Mouse (Mus musculus) gastrocnemius, postnatal 36 days (tissue): ENCODE data around the gene AL732309.1. TPM values are rescaled to one million over a fixed set of nuclear protein-coding genes. Genes with fewer than 3 reads are reported as not detected.
A peak's percentile ranks its signal among the peaks of the same experiment; 100 is the strongest.

Experiments used
- DNase-seq, 2 experiments: peaks; one replicate each; pipeline ENCODE4 v3.0.0; 2022
- intact Hi-C: fragments of 180-260 bp; cut with DNase I; formaldehyde crosslinking; loops from one replicate; pipeline ENCODE4 v1.15.1; 2025
- total RNA-seq, 2 experiments: library from RNA; stranded (reverse); gene quantifications; 2 replicates each; pipeline ENCODE4 v1.2.3; 2021

AL732309.1 gene
- total RNA-seq, 2 experiments from 2014 or later = 0.39 to 1.1 TPM

DNA sequence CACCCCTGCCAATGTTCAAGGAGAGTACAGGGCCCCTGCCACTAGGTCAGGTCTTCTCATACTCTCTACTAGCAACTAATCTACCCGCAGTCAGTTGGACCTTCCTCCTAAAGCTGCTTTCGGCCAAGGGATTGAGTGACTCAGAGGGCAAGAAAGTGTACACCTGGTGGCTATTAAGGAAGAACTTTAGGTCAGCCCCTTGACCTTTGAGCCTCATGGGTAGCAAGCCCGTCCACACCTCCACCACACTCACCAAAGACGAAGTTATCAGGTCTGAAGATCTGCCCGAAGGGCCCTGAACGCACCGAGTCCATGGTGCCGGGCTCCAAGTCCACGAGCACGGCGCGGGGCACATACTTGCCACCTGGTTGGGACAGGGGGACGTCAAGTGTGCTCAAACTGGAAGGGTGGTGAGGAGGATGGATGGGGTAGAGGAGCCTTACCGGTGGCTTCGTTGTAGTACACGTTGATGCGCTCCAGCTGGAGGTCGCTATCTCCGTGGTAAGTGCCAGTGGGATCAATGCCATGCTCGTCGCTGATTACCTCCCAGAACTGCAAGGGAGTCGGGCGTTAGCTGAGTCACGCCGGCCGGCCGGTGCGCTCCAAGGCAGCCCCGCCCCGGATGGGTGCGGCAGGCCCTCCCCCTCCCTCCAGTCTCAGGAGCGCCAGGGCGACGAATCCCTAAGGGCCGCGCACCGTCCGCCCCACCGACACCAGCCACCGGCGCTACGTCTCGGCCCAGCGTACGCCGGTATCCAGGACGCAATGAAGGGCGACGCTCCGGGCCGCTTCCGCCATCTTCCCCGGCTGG is 22.8 kb downstream of the AL732309.1 start:
- intact Hi-C loops = no loop called here

DNA sequence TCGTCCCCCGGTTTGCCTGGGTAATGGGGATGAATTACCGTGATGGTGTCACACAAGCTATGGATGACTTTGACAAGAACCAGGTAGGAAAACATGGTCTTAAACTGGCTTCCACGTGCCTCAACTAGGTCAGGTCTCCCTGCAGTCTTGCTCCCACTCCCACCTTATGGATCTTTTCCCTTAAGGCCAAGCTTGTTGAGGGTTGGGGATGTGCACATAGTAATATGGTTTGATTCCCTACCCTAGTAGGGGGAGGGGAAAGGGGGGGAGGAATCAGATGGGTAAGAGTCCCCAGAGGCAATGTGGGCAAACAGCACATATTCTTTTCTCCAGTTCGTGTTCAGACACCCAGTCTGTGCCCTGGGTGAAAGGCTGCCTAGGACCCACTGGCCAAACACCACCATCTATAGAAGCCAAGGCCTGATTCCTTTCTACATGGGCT is 25.3 kb downstream of the AL732309.1 start:
- intact Hi-C loops = no loop called here
- DNase-seq = no peak

More for the DNA sequence above, 22.8 kb downstream of the AL732309.1 start:
- peak; percentile 72 to 78 for DNase-seq

DNA sequence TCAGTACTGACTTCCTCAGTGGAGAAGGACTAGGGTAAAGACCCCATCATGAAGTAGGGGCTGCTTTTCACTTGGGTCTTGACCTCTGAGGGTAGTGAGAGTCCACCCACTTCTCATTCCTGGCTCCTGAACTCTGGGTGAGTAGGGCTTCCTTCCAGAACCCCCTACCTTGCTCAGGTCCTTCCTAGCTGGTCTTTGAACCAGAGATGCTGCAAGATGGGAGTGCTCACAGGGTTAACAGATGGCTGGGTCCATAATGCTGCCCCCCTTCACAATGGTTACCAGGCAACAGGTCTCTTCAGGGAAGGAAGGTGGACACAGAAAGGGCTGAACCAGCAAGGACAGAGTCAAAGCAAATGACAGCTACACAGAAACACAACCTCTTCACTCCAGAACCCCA is 28.2 kb downstream of the AL732309.1 start, which contains the start of gene Fam166a:
Gene Fam166a, plus strand, starts transcription at position 301 of the 400 bp plus-strand sequence.
- intact Hi-C loops = no loop called here
- no peak for DNase-seq

DNA sequence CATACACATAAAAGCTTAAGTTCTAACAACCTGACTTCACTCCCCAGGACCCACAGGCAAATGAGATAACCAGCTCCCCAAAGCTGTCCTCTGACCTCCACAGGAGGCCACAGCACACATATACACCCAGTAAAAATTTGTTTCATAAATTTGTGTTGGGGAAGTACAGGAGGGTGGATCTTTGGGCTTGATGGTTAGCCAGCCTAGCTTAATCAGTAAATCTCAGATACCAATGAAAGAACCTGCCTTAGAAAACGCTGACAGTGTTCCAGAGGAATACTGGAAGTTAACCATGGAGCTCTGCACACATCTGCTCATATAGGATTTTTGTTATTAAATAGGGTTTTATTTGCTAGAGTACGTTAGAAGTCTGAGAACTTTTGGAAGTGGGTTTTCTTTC is 29.0 kb downstream of the AL732309.1 start:
- intact Hi-C loops = no loop called here
- no peak for DNase-seq

DNA sequence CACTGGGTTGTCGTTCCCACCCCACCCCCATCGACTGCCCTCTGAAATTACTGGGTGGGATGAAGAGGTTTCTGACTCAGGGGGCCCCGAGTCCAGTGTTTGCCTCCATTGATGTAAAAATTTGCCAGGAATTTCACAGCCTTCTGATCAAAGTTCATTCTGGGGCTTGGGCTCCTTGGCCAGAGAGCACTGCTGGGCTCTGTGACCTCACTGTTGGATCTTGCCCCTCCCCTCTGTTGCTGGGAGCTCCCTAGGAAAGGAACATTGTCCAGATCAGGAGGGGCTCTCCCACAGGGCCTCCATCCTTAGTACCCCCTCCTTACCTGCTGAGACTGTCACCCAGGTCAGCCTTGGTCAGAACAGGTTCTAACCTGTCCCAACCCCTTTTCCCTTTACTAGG is 32.2 kb downstream of the AL732309.1 start, which contains the start of gene Stpg3:
Gene Stpg3, minus strand, starts transcription at position 194 of the 400 bp plus-strand sequence.
- no peak for DNase-seq
- intact Hi-C loops = no loop called here

DNA sequence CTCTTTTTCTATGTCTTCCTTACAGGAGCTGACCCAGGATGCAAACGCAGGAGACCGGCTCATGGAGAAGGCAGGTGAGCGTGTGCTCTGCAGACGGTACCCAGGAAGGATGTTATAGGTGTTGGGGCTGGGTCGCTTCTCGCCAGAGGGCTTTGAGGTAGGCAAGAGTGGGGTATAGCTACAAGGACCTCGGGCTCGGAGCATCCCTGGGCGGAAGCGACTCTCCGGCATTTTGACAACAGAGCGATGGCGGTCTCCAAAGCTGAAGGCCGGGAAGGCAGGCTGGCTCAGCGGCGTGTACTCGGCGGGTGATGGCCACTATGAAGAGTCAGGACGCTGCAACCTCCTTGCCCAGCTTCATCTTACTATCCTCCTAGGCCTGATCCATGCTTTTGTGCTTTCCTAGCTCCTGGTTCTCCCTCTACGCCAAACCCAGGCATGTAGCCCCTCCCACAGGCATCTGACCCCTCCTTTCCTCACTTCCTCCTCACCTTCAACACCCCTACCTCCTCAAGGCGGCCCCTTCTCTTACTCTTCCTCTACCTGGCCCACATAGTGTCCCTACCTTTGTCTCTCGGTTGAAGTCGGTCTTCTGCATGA is 33.3 kb downstream of the AL732309.1 start:
- DNase-seq = no peak
- intact Hi-C loops = no loop called here

DNA sequence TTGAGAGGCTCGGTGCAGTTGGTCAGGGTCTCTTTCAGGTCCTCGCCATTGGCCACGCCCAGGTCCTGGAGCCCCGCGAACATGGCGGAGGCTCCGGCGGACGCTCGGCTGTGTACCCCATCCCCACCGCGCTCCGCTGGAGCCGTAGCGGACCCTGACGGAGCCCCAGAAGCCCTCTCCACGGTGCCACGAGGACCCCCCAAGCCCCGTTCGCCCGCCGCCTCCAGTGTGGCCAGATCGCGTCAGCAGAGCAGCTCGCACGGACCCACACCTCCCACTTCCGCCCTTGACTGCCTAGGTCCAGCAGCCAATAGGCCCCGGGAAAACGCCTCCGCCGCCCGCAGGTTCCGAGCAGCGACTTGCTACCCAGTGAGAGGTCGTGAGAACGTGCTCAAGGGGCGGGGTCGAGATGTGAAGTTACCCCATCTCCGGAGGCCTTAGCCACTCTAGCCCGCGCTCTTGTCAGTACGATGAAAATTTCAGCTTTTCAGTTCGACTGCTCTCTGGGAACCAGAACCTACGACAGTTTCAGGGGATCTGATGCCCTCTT is 35.5 kb downstream of the AL732309.1 start, which contains the start of gene Nelfb:
Gene Nelfb, minus strand, starts transcription at position 369 of the 550 bp plus-strand sequence.
- peak; percentile 89 to 92 for DNase-seq
- intact Hi-C loops = no loop called here

DNA sequence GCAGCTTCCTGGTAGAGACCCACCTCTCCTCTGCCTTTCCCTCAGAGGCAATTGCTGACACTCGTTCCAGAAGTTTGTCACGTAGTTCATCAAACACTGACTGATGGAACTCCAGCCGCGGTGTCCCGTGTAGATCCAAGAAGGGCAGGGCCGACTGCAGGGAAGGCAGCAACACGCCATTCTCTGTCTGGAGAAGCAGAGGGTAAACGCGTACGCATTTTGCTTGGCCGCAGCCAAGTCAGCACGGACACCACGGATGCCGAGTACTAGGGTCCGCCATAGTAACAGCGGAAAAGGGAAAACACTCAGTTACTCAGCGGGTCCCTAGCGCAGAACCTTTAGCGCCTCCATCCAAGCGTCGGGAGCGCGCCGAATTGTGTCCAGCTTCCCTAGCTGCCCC is 36.0 kb downstream of the AL732309.1 start:
- no peak for DNase-seq
- intact Hi-C loops = no loop called here

DNA sequence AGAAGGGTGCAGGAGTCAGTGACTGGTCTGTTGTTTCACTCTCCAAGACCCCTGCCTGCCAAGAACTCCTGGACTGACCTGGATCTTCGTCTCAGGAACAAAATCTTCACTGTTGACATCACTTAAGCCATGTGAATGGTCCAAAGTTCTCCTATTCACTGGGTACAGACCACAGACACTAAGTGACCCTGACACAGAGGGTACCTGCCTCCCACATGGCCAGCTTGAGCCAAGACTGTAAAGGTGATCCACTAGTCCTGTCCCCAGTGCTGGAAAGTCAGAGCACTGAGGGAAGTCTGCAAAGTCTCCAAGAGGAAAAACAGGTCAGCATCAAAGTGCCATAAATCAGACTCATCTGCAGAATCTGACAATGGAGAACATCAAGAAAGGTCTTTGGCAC is 39.1 kb downstream of the AL732309.1 start:
- no peak for DNase-seq
- intact Hi-C loops = no loop called here

DNA sequence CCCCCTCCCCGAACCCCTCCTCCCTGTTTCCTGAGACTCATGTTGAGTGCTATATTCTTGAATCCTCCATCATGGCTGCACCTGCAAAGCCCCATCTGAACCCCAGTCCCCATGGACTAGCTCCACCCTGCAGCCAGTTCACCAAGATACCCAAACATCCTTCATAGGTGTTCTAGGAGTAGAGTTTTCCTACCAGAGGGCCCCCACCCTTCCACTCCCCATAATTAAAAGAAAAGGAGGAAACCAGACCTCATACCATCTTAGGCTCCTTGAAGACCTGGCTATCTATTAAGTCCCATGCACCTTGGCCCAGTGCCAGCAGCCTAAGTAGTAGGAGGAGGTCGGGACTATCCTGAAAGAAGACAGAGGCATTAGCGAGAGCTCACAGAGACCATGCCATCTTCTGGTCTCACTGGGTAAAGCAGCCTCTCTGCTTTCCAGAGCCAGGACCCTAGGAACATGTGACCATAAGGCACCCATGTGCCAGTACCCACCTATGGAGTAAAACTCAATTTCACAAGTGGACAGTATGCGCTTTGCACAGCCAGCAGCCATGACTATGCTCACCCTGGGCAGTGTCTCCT is 42.9 kb downstream of the AL732309.1 start:
- intact Hi-C loops = no loop called here

DNA sequence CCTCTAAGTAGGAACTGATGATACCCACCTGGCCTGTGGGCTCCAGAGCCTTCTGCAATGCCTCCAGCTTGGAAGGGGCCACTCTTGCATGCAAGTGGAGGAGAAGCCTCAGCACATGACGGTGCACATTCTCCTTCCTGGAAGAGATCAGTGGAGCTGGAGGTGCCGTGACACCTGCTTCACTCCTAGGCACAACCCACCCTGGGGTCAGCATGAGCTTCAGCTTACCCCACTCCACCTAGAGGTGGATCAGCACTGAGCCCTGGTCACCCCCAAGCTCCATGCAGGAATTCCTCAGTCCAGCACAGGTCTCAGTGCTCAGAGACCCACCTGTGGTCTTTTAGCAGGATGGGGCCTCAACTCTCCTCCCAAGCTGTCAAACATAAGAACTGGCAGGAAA is 46.0 kb downstream of the AL732309.1 start:
- no peak for DNase-seq
- intact Hi-C loops = no loop called here

More for the DNA sequence above, 42.9 kb downstream of the AL732309.1 start:
- DNase-seq = no peak

DNA sequence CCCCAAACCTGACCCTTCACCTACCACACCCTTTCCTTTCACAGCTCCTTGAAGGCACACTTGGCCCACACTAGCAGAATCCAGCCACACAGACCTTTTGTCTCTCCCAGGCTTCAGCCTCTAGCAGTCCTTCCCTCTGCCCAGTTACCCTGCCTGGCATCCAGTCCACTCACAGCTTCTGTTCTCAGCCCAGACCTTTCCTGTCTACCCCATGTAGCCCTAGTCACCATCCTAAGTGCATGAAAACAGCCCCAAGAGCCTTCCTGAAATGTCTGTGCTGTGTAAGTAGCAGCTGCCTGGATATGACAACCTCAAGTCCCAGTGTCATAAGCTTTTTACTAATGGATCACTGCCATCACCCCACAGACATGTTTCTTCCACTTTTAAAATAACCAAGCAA is 48.7 kb downstream of the AL732309.1 start:
- no peak for DNase-seq
- intact Hi-C loops = no loop called here

DNA sequence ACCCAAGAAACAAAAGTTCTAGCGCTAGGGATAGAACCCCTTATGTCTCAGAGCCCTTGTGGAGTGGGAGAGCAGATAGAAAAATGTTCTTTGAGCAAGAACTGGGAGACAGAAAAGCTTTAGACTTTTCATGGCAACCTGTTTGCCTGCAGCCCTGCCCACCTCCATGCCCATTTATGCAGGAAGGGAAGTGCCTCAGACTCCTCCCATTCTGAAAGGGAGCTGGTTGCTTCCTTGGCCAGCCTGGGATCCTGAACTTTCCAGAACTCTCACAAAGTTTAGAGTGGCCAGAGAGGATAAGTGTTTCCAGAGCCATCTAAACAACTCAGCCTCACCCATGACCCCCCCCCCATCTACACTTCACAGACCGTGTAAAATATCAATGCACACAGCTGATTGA is 49.5 kb downstream of the AL732309.1 start:
- DNase-seq = no peak
- intact Hi-C loops = no loop called here

DNA sequence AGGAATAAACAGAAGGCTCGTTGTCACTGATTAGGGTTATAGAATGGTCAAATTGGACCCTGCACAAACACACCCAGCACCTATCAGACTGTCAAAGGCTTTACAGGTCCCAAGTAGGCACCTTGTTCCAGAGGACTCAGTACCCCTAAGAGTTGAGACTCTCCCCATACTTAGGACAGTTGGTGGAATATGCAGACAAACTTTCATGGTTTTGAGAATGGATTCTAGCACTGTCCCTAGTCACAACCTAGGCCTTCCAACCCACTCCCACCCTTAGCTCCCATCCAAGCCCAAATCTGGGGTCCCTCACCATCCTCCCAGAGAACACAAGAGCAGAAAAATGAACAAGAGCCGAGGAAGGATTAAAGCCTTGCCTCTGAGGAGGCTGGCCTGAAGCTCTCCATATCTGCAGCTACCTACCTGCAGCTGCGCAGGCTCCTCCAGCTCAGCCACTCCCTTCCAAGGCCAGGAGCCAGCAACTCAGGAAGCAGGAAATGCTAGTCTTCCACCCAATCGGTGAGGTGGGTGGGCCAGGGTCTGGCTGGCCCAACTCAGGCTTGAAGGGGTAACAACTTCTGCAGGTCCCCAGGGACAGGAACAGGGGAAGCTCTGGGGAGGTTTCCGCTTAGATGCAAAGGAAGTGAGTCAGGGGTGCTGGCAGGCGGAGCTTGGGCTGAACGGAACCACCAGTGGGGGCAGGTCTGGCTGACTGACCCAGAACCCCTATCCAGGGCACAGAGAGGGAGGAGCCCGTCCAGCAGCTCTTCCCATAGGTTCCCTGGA is 50.3 kb downstream of the AL732309.1 start, which contains the start of gene Tor4a:
Gene Tor4a, minus strand, starts transcription at position 715 of the 783 bp plus-strand sequence.
- intact Hi-C loops = no loop called here
- DNase-seq = peak; percentile 55 to 64

DNA sequence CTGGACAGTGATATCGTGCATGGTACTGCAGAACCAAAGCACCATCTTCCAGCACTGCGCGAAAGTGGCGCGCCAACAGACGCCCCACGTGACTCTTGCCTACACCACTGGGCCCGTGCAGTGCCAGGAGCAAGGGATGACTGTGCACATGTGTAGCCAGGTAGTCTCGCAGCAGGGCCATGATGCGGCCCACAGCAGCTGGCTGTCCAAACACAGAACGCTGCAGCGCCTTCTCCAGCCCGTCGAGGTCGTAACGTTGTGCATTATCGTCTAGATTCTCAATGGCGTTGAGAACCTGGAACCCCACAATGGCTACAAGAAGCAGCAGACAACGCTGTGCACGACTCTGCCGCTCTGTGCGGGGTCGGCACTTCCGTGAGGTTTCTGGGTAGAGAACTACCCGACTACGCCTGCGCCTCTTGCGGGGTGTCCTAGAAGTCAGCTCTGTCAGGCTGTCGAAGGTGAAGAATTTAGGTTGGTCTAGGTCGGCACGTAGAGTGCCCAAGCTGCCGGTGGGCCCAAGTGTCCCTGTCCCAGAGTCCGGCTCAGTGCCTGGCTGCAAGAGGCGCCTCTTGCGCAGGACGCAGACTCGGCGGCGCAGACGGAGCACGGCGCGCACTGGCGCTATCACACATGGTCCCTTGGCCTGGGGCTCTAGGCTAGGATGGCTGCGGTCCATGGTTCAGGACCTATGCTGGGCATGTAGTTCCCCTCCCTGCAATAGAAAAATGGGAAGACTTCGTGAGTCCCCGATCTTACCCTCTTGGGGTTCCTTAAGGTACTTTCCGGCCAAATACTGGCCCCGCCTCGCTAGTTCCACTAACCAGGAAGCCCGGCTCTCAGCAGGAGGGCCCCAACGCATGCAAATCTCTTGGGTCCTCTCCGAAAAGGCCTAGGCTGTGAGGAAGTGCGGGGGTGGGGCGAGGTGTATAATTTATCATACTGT is 51.2 kb downstream of the AL732309.1 start:
- intact Hi-C loops = loop anchor here (2.0 kb wide), 1 partner anchor 99 kb away; no protein-coding TSS in a partner anchor
- DNase-seq = no peak
